Mouse (Mus musculus): Measurements from ENCODE around the gene Opcml.

Opcml gene

DNA sequence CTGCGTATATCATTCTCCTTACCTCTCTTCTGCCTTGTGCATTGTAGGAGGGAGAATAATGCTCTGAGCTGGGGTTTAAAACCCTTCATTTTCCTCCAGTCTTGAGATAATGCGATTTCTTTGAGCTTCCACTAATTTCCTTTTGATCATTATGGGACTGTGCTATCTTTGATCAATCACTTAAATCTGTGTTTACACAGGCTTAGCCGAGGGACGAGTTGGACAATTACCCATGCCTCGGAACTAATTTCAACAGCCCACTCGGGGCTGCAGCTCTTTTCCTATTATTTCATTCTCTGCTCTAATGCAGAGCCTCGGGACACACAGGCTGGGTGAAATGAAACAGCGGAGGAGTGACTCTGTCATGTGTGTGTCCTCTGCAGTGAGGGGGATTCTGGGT lies 220.9 kb downstream of the Opcml start:
- DNase-seq = no peak

DNA sequence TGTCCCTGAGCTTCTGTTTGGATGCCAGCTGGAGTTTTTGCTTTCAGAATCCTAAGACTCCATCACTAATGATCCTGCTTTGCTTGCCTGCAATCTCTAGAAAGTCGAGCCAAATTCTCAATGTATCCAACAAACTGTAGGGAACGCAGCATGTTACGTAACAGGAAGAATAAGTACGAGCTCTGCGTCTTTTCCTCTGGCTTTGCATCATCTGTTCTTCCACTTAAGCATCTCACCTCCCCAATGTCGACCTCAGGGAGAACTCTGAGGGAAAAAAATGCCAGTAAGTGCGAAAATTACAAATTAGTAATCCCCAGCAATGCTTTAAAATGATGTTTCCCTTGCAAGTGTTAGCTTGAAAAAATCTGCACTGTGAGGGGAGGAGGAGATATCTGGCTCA lies 222.1 kb downstream of the Opcml start:
- DNase-seq = no peak

DNA sequence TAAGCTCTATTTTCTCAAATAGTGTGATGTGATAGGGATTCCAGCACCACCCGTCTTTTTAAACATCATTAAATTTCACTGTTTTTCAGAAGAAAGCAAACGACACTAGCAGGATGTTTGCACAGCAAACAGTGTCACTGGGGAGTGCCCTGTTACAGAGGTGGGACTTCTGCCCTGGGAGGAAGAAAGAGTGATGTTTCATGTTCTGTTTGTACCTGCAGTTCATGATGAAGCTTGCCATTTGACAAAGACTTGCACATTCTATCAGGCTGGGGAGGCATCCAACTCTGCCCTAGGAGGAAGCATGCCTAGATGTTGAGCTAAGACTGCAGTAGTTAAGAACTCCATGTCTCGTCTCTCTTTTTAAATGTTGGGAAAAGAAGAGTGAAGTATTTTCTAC lies 222.6 kb downstream of the Opcml start:
- no peak for DNase-seq

DNA sequence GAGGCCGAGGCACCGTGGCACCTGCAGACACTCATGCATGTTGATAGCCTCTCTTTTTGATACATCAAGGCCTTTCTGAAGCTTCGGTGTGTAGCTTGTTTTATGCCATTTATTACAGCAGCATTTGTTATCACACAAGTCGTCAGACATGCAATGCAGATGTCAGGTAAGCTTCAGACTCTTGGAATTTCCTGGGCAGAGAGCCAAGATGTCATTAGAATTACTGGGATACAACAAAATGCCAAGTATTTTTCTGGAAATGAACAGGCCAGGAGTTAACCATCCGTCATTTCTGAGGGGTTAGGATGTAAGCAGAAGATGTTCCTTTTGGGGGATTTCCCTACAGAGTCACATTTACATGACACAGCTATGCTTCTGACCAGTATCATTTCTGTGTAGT lies 237.6 kb downstream of the Opcml start:
- no peak for DNase-seq

DNA sequence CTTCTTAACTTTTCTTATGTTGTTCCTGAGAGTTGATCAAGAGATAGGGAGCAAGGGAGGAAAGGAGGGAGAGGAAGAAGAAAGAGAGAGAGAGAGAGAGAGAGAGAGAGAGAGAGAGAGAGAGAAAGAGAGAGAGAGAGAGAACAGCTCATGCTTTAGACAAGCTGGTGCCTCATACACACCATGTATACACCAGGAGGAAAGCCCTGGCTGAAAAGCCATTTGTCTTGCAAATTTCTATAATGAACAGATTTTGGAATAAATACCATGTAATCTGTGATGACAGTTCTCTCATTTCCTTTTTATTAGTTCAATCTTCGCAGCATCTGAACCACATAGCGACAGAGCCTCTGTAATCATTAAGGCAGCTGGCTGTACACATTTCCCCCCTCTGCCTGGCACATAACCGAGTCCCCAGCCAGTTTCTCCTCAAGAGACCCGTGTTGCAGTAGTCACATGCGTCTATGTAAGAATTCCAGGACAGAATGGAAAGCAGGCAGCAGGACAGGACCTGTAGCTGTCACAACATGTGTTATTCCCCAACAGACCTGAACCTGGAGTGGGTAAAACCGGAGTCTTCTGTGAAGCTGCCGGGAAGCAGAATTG lies 238.3 kb downstream of the Opcml start:
- DNase-seq = no peak

DNA sequence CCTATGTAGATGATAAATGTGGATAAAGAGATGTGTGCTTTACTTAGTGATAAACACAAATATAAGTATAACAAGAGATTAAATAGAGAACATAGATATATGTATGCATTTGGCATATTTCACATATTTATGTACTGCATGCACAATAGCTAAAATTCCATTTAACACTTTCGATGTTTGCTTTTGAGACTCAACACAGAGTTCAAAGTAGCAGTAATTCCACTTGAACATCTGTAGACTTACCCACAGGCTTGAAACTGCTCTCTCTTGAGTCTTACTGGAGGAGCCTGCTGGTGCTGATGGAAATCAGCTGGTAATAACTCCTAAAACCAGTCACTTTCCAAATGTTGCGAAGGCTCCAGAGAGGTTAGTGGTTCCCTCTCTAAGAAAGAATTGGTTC lies 258.6 kb downstream of the Opcml start:
- DNase-seq = no peak

DNA sequence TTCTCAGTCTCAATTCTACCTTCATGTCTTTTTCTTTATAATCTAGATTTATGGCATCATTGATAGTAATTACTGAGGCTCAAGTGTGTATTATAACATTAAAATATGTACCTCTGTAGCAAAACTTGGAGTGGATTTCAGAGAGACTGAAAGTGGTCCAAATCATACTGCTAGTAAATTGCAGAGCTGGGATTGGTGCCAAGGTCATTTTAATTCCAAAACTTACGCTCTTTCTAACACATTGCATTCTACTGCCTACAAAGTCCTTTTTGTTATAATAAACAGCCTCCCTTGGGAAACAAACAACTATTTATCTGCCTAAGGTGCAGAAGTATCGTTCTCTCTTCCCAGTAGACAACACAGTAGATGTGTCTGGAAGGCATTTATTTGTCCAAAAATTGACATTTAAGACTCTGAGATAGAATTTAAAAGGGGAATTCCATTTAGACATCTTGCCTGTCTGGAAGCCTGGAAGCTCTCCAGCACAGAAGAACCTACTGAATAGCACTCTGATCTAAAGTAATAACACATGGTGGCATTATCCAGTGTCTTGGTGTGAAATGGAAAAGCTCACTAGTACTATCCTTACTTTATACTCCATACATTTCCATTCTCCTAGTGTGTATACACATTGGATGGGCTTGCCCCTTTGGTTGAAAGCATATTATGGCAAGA lies 266.7 kb downstream of the Opcml start:
- DNase-seq = no peak

DNA sequence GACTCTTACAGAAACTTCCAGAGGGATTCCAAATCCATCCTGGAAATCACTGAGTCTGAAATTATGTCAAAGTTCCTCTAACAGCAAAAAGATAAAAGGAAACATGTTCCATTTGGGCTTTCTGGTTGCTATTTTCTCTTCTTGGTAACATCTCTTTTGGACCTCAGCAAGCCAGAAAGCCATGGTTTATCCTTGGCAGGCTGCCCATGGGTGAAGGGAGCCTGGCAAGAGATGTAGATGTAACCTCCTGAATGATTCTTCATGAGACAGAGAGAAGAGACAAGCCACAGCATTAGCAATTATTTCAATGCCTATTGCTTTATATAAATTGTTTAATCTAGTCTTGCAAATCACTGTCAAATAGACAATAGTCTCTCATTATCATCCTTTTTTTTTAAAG lies 274.6 kb downstream of the Opcml start:
- no peak for DNase-seq

DNA sequence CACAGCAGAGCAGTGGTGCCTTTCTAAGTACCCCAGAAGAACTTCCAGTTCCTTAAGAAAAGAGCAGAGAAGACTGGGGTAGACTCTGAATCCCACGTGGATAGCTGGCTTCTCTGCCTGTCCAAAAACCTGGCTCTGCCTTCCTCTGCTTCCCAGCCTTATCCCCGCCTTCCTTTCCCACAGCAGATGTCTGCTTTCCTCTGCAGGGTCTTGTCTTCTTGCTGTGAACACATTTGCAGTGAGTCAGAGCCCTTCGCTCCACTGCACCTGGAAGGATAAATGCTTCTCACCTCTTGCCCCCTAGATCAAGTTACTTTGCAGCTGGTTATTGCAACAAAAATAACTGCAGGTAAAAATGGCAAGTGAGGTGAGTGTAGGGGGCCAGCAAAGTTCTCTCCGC lies 290.1 kb downstream of the Opcml start:
- no peak for DNase-seq

DNA sequence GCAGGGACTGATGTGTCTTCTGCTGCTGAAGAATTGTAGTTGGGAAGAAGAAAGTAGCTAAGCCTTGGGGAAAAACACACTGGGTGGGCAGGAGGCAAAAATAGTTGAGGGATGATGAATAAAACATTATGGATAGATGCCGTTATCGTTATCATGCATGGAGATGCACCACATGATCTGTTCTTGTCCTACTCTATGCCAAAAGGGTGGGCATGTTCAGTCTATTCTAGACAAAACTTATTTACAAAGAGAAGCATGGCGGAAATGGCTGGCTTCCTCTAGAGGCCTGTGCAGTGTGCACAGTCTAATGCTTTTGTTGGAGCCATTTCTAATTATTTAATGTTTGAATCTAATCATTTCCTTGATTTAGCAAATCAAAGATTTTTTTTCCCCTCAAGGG lies 293.2 kb downstream of the Opcml start:
- no peak for DNase-seq

DNA sequence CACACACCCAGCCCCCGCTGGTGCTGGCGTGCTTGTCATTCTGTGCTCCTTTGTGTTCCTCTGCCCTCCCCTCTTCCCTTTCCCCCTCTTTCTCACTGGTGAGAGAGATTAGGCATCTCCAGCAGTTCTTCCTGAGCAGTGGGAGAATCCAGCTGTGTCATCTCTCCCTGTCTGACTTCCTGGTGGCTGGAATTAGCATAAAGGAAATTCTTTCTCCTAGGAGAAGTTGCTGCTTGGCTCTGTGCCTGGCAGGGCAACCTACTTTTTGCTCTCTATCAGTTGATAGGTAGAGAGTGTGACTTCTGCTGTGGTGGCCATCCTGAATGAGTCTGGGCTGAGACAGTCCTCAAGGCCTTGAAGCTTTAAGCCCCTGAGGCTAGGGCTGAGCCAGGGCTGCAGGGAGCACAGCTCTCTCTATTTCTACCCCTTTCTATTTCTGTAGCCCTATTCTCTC lies 293.7 kb downstream of the Opcml start:
- DNase-seq = peak; percentile 26

DNA sequence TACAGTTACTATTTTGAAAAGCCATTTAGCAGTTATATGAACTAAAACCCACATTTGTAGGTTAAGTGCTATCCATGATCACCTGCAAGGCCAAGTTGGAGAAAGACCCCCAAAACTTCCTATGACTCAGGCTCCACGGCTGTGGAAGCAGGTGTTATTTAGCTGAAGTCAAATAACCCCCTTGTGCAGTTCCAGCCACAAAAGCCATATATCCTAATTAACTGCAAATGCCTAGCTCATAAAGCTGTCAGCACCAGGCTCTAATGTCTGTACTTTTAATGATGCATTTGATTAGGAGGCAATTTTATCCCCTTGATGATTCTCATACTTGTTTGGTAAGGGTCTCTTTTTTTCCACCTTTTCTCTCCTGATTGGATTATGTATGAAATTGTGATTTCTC lies 300.8 kb downstream of the Opcml start:
- DNase-seq = peak; percentile 13

DNA sequence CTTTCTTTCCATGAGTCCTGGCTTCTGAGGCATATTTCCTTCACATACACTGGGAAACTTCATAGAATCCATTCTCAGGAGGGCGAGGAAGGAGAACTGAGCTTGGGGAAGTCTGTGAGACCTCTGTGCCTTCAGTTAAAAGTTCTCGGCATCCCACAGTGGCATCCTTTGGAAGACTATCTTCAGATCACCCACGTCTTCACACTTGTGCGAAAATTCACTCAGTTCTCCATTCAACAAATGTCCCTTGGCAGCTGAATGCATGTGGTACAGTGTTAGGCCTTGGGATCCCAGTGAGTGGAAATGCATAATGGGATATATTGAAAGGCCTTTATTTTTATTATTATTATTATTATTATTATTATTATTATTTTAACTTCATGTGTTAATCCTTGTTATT lies 304.1 kb downstream of the Opcml start:
- DNase-seq = no peak

DNA sequence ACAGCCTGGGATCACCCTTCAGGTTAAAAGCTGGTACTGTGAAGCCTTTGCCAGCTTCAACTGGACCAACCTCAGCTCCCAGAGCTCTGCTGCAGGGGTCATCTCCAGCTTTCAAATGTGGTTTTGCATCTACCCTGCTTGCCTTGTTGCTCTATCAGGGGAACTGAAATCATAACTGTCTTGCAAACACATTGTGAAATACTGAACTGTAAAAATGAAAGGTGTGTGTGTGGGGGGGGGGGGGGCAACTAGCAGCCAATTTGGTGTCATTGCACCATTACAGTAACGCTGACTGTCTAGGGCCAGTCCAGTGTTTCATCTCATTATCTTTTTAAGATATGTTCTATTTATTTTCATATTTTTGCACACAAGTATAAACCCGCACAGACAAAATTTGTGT lies 305.6 kb downstream of the Opcml start:
- no peak for DNase-seq

DNA sequence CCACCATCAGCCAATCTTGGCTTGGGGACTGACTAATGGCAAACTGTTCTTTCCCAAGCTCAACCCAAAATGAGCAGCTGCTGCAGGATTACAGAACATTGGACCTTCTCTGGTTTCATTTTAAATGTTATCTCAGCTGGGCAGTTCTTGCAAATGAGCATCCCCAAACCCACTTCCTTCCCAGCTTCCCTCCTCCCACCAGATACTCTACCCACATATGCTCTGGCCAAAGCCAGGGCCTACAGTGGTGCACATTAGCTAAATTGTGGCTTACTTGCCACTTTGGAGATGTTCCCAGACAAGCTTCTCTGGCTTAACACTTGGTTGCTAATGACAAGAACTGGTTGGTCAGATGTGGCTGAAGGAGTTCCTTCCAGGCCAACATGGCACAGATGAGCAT lies 311.4 kb downstream of the Opcml start:
- DNase-seq = no peak

DNA sequence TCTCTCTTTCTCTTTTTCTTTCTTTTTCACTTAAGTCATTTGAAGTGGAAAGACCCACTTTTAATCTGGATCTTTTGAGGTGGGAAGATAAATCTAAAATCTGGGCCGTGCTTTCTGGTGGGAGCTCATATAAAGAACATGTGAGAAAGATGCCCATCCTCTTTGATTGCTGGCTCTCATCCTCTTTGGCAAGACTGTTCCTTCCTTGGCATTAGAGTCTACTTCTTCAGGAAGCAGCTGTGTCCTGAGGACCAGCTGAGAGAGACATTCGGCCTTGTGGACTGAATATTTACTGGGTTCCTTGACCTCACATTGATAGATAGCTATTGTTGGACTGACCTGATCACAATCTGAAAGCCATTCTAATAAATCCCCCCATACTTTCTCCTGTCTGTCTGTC lies 331.3 kb downstream of the Opcml start:
- DNase-seq = no peak

DNA sequence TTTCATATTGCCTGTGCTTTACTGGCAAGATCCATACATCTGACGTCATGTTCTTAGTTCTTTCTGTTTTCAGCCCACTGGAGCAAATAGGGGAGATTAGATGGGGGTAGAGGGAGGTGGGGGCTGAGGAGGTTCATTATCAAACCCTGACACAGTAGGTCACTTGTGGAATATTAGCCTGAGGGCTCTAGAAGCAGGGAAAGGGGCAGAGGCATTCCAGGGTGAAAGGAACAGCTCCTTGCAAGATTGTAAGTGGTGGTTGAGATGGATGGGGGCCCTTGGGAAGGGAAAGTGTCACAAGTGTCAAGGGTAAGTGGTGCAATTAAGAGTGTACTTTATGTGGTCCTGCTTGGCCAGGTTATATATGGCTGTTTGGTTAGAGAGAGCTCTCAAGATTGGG lies 338.2 kb downstream of the Opcml start:
- no peak for DNase-seq

DNA sequence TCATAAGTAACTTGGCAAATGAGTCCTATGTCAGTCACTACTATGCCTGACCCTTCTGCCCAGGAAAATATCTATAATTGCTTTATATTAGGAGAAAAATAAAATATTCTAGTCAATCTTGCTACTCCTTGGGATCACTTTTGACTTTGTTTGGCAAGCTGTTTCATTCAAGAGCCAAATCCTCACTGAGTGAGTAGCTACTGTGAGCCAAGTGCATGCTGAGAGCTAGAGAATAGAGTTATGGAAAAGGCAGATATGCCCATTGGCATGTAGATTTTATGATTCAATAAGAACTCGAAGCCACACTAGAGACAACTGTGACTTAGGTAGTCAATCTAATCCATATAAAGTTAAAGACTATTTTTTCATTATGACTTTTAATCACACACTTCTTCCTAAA lies 340.9 kb downstream of the Opcml start:
- DNase-seq = no peak

DNA sequence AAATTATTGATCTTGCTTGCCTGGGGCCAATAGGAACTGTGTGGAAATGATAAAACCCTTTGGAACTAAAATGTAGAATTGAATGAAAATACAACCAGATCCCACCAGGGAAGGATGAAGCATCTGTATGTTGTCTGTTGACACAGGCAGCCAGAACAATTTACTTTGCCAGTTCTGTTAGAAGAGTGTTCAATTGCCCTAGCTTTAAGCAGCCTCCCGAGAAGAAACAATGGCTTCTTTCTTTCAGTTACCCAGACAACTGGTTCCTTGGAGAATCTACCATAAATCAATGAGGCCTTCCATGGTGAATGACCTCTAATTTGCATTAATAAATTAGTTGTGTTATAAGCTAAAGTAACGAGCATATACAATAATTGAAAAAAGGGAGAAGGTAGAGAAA lies 346.0 kb downstream of the Opcml start:
- peak; percentile 25 for DNase-seq

DNA sequence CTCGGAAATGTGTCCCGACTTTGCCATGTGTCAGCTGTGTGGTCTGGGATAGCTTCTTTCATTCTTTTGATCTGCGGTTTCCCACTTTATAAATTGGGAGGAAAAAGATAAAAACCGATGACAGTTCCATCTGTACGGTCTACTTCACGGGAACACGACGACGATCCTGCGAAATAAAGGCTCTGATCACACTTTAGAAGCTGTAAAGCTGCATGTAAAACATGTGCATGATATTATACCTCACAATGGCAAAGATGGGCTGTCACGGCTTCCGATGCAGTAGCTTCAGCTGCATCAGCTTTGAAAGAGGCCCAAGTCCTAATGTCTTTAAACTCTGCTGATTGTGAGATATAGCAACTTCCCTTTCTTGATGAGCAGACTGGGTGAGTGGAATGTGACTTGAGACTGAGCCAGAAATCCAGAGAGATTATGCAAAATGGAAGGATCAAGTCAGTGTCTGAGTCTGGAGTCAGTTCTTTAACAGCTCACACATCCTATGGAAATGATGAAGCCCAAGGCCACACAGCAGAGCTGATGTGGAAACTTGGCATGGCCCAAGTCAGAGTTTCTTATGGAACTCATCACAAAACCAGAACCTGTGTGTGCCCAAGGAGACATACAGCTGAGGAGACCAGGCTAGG lies 349.5 kb downstream of the Opcml start:
- no peak for DNase-seq

DNA sequence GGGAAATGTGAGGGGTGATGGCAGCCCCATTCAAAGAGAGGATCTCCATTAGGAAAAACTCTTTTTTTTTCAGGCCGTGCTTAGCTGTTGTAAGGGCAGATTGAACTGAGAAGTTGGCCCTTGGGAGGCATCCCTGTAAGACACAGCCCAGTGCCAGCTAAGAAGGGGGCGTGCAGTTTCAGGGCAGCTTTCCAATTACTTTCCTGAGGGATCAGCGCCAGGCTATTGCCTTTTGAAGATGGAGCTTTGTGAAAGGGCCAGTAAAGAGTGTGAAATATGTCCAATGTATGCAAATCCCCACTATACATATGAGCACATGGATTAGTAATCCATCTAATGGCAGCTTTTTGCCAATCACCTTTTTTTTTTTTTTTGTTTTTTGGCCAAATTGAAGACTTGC lies 358.9 kb downstream of the Opcml start:
- DNase-seq = no peak

DNA sequence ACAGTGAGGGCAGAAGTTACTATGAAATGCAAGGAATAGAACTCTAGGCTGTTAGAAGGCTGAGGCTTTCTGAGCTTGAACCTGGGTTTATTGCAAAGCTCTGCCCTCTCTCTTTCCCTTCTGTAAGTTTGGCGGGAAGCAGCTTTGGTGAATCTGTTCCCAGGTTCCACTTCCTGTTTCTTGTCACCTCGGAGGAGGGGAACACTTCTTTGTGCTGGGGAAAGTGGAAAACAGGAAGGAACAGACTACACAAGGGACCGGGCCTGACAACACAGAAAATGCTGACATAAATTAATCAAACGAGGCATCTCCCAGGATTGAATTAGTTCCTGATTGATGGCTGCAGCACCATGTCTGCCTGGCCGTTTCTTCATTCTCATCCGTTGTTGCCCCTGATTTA lies 363.2 kb downstream of the Opcml start:
- DNase-seq = no peak

DNA sequence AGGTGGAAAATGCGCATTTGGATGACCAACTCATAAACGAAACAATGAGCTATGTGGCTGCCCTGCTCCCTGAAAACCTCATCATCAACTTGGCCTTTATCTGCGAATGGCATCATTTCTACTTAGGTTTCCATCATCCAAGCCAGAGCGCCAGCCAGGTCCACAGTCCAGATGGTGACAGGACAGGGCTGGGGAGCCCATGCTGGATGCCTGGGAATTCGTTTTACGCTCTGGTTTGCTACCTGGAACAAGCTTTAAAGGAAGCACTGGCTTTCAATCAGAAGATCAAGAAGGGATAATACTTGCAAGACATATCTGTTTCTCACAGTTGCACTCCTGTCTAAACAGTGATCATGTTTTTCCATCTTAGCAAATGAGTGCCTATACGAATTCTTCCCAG lies 366.5 kb downstream of the Opcml start:
- DNase-seq = no peak

DNA sequence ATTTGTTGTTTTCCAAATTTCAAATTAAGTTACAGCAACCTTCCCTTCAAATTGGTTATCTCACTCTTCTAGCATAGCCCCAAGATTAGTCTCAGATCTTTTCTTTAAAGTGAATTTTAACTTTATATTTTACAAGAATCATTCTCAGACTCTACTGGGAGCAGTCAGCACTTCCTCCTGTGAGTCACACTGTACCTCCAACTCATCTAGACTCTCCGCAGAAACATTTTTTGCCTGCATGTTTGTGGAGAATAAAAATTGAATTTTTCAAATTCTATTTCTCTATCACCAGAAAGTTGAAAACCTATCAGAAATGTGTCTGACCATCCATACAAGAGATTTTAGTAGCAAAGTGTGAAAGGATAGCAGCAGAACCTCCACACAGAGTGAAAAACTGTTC lies 370.4 kb downstream of the Opcml start:
- no peak for DNase-seq

DNA sequence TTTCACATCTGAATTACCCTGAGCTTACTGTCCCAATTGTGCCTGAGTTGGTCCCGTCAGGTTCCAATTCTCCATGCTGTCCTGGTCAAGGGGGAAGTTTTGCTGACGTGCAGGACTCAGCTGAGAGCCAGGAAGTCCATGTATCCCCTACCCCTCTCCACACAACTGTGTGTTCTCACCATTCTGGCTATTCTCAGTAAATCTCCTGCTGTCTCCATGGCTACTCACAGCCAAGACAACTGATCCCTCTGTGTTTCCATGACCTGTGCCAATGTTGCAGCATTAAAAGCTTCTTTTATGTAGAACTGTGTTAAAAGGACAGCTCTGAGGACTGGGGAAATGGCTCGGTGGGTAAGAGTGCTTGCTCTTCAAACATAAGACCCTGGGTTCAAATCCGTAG lies 373.4 kb downstream of the Opcml start:
- DNase-seq = no peak

Data from embryo, embryonic 11 days (tissue).